Mouse (Mus musculus): ENCODE data around the gene Gm49337.
"Not testable (repeated sequence)": the region's sequence is repeated elsewhere in the genome, so short reads cannot be mapped to it uniquely, and the experiment has no call there.

Gene Gm49337

GRCm38 (mm10) chr4:116208891-116209290 lies 35.7 kb downstream of the Gm49337 start:
- no peak for DNase-seq (ENCODE audit: low read depth, low spot score)

- DNase-seq (ENCODE audit: low read depth, low spot score) = no peak
These were observed 42.9 kb downstream of the Gm49337 start for GRCm38 (mm10) chr4:116215895-116216605.

GRCm38 (mm10) chr4:116217046-116217445 lies 43.9 kb downstream of the Gm49337 start:
- no peak for DNase-seq (ENCODE audit: low read depth, low spot score)

GRCm38 (mm10) chr4:116217661-116218060 lies 44.5 kb downstream of the Gm49337 start:
- DNase-seq (ENCODE audit: low read depth, low spot score) = not testable (repeated sequence)

- DNase-seq (ENCODE audit: low read depth, low spot score) = no peak
These were observed 45.9 kb downstream of the Gm49337 start for GRCm38 (mm10) chr4:116219056-116219455.

- DNase-seq (ENCODE audit: low read depth, low spot score) = peak; percentile 42
These were observed 47.0 kb downstream of the Gm49337 start for GRCm38 (mm10) chr4:116220071-116220650.

GRCm38 (mm10) chr4:116220780-116221139 lies 47.6 kb downstream of the Gm49337 start:
- DNase-seq (ENCODE audit: low read depth, low spot score) = no peak

- peak; percentile 98 for DNase-seq (ENCODE audit: low read depth, low spot score)
These were observed 48.1 kb downstream of the Gm49337 start, which contains the start of gene Pik3r3 for GRCm38 (mm10) chr4:116221140-116221851. Pik3r3 (plus strand) TSS chr4:116221618.

- DNase-seq (ENCODE audit: low read depth, low spot score) = peak; percentile 56
These were observed 49.0 kb downstream of the Gm49337 start for GRCm38 (mm10) chr4:116221996-116222842.

GRCm38 (mm10) chr4:116222843-116223119 lies 49.6 kb downstream of the Gm49337 start:
- no peak for DNase-seq (ENCODE audit: low read depth, low spot score)

- no peak for DNase-seq (ENCODE audit: low read depth, low spot score)
These were observed 70.2 kb downstream of the Gm49337 start for GRCm38 (mm10) chr4:116243377-116243776.

GRCm38 (mm10) chr4:116244240-116244639 lies 71.1 kb downstream of the Gm49337 start:
- DNase-seq (ENCODE audit: low read depth, low spot score) = no peak

- DNase-seq (ENCODE audit: low read depth, low spot score) = not testable (repeated sequence)
These were observed 72.7 kb downstream of the Gm49337 start for GRCm38 (mm10) chr4:116245926-116246325.

GRCm38 (mm10) chr4:116249986-116250385 lies 76.8 kb downstream of the Gm49337 start:
- no peak for DNase-seq (ENCODE audit: low read depth, low spot score)

GRCm38 (mm10) chr4:116268220-116268619 lies 95.0 kb downstream of the Gm49337 start:
- no peak for DNase-seq (ENCODE audit: low read depth, low spot score)

- no peak for DNase-seq (ENCODE audit: low read depth, low spot score)
These were observed 109.0 kb downstream of the Gm49337 start for GRCm38 (mm10) chr4:116282211-116282610.

GRCm38 (mm10) chr4:116291561-116291960 lies 118.4 kb downstream of the Gm49337 start:
- no peak for DNase-seq (ENCODE audit: low read depth, low spot score)

GRCm38 (mm10) chr4:116293296-116293695 lies 120.1 kb downstream of the Gm49337 start:
- no peak for DNase-seq (ENCODE audit: low read depth, low spot score)

GRCm38 (mm10) chr4:116300878-116301355 lies 127.7 kb downstream of the Gm49337 start:
- DNase-seq (ENCODE audit: low read depth, low spot score) = no peak

GRCm38 (mm10) chr4:116304551-116304950 lies 131.4 kb downstream of the Gm49337 start:
- no peak for DNase-seq (ENCODE audit: low read depth, low spot score)

- no peak for DNase-seq (ENCODE audit: low read depth, low spot score)
These were observed 144.4 kb downstream of the Gm49337 start for GRCm38 (mm10) chr4:116317575-116317974.

GRCm38 (mm10) chr4:116322127-116322526 lies 148.9 kb downstream of the Gm49337 start:
- DNase-seq (ENCODE audit: low read depth, low spot score) = no peak

Measured in forelimb bud, embryonic 11.5 days (tissue).